Mouse (Mus musculus) limb, embryonic 15.5 days (tissue): ENCODE data around the gene Dmpk. TPM values are rescaled to one million over a fixed set of nuclear protein-coding genes. Genes with fewer than 3 reads are reported as not detected.
A peak's percentile ranks its signal among the peaks of the same experiment; 100 is the strongest.

Experiments
- ATAC-seq: fragments of 200-750 bp; cut with Nextera tagmentation; 2 replicates; pipeline ENCODE4 v1.8.0; 2017; ENCODE audit warnings: low read depth, moderate TSS enrichment; ENCODE audit not compliant: insufficient number of reproducible peaks, low FRiP score, low TSS enrichment
- H3K27ac ChIP-seq: fragments of 300-500 bp; sonication (generic); 2 replicates; pipeline ENCODE4 v1.5.1; 2015; ENCODE audit warnings: moderate library complexity, mild to moderate bottlenecking, inconsistent platforms
- H3K27me3 ChIP-seq: fragments of 300-500 bp; sonication (generic); 2 replicates; pipeline ENCODE4 v1.6.1; 2015; ENCODE audit warnings: inconsistent platforms
- H3K36me3 ChIP-seq: fragments of 300-500 bp; sonication (generic); 2 replicates; pipeline ENCODE4 v1.6.1; 2015; ENCODE audit warnings: inconsistent platforms
- H3K4me1 ChIP-seq: fragments of 300-500 bp; sonication (generic); 2 replicates; pipeline ENCODE4 v1.6.1; 2015; ENCODE audit warnings: inconsistent platforms
- H3K4me2 ChIP-seq: fragments of 300-500 bp; sonication (generic); 2 replicates; pipeline ENCODE4 v1.6.1; 2015; ENCODE audit warnings: mild to moderate bottlenecking, inconsistent platforms
- H3K4me3 ChIP-seq: fragments of 300-500 bp; sonication (generic); 2 replicates; pipeline ENCODE4 v1.5.1; 2015; ENCODE audit warnings: mild to moderate bottlenecking, inconsistent platforms
- H3K9ac ChIP-seq: fragments of 300-500 bp; sonication (generic); 2 replicates; pipeline ENCODE4 v1.6.1; 2015; ENCODE audit warnings: inconsistent platforms
- H3K9me3 ChIP-seq: fragments of 300-500 bp; sonication (generic); 2 replicates; pipeline ENCODE4 v1.6.1; 2016; ENCODE audit warnings: inconsistent platforms
- WGBS: fragments of 180-500 bp; shearing (Covaris S2); methylation state at CpG from one replicate; pipeline ENCODE4 v1.1.7; 2015; 5-methylcytosine and 5-hydroxymethylcytosine counted together
- polyA plus RNA-seq: library from polyadenylated mRNA; unstranded; fragments of >200 nt; fragmentation: Nextera tagmentation; extraction: Ambion mirVana; gene quantifications from 2 replicates; pipeline ENCODE4 v1.2.1, GENCODE M21; 2015

Gene Dmpk
- polyA plus RNA-seq, 1 experiment from 2014 or later = 32.5 TPM

DNA sequence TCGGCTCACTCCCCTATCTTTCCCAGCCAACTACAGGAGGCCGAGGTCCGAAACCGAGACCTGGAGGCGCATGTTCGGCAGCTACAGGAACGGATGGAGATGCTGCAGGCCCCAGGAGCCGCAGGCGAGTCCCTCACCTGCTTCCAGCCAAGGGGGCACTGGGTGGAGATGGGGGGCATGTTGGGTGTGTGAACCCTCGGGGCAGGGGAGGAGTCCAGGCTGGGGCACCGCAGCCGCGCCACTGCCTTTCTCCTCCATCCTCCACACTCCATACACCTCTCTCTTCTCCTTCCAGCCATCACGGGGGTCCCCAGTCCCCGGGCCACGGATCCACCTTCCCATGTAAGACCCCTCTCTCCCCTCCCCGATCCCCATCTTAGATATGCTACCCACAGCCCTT is 8.3 kb downstream of the Dmpk start:
- Histone ChIP-seq H3K4me3 (peak overlapping the region; percentile 86), H3K27ac (peak overlapping the region; percentile 93; the same call in 1 of the 2 replicates), H3K9me3 (no peaks in the 10 kb centered on the region), H3K4me1 (peaks cover 46% of the 10 kb centered on the region), H3K4me2 (peak overlapping the region; percentile 88), H3K36me3 (peaks cover 42% of the 10 kb centered on the region), H3K9ac (no peak overlapping the region), H3K27me3 (peaks cover 4% of the 10 kb centered on the region; the same call in 1 of the 2 replicates)
- no peak for ATAC-seq
- 43% methylated on average over 17 of the region's 17 CpGs for WGBS

DNA sequence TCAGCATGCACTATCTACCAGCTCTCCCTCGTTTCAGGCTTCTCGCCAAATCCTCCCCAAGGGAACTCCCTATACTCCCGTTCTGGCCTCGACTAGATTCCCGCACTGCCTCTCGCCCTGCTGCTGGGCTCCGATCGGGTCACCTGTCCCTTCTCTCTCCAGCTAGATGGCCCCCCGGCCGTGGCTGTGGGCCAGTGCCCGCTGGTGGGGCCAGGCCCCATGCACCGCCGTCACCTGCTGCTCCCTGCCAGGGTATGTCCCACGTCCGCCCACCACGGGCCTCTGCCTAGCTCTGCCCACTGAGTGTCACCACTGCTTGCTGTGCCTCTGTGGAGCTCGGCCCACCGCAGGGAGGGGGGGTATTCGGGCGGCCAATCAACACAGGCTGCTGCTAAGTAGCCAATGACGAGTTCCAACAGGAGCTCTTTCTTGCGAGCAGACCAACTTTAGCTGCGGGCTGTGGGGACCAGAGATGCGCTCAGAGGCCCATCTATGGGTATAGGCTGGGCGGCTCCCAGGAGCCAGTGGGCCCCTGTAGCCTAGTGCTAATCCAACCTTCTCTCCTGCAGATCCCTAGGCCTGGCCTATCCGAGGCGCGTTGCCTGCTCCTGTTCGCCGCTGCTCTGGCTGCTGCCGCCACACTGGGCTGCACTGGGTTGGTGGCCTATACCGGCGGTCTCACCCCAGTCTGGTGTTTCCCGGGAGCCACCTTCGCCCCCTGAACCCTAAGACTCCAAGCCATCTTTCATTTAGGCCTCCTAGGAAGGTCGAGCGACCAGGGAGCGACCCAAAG is 8.9 kb downstream of the Dmpk start:
- Histone ChIP-seq H3K27ac (peak overlapping the region; percentile 93), H3K9ac (peak overlapping the region; percentile 42), H3K4me2 (peak overlapping the region; percentile 88), H3K36me3 (peaks cover 42% of the 10 kb centered on the region), H3K4me3 (peak overlapping the region; percentile 86), H3K9me3 (no peaks in the 10 kb centered on the region), H3K27me3 (peaks cover 4% of the 10 kb centered on the region; the same call in 1 of the 2 replicates), H3K4me1 (peaks cover 49% of the 10 kb centered on the region)
- peak; percentile 35 for ATAC-seq
- 4% methylated on average over 38 of the region's 38 CpGs for WGBS

DNA sequence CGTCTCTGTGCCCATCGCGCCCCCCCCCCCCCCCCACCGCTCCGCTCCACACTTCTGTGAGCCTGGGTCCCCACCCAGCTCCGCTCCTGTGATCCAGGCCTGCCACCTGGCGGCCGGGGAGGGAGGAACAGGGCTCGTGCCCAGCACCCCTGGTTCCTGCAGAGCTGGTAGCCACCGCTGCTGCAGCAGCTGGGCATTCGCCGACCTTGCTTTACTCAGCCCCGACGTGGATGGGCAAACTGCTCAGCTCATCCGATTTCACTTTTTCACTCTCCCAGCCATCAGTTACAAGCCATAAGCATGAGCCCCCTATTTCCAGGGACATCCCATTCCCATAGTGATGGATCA is 9.5 kb downstream of the Dmpk start:
- WGBS = 0% methylated on average over 15 of the region's 15 CpGs
- 0 out of 2 replicates have a peak, but pooled peaks have one; percentile 18 for ATAC-seq
- Histone ChIP-seq H3K4me2 (peak overlapping the region; percentile 88), H3K4me3 (peak overlapping the region; percentile 86), H3K9me3 (no peaks in the 10 kb centered on the region), H3K36me3 (peaks cover 42% of the 10 kb centered on the region), H3K27me3 (peaks cover 4% of the 10 kb centered on the region; the same call in 1 of the 2 replicates), H3K27ac (peak overlapping the region; percentile 93), H3K9ac (peak overlapping the region; percentile 42), H3K4me1 (peaks cover 54% of the 10 kb centered on the region)

DNA sequence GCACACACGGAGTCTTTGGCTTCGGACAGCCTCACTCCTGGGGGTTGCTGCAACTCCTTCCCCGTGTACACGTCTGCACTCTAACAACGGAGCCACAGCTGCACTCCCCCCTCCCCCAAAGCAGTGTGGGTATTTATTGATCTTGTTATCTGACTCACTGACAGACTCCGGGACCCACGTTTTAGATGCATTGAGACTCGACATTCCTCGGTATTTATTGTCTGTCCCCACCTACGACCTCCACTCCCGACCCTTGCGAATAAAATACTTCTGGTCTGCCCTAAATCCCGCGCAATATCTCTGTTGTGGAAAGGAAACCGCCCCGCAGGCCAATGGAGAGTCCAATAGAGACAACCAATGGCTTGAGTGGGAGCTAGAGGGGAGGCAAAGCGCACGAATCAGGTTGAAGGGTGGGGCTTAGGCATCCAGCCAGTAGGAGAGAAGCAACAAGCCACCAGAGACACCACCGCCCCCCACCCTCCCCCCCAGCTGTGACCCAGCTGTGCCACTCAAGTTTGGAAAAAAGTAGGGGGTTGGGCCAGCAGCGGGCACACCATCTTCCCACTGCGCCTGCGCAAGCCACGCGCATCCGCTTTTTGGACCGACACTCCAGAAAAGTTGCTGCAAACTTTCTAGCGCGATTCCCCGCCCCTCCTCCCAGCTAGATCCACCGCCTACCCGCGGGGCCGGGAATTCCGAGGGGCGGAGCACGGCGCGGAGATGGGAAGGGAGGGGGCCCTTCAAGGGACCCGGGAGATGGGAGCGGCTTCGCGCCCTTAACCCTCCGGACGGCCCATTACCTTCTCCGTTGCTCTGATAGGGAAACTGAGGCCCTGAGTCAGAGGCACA is 10.1 kb downstream of the Dmpk start:
- ATAC-seq = peak; percentile 84
- Histone ChIP-seq H3K4me2 (peak overlapping the region; percentile 88), H3K27ac (peak overlapping the region; percentile 99), H3K9ac (peak overlapping the region; percentile 78), H3K9me3 (no peaks in the 10 kb centered on the region), H3K27me3 (peaks cover 4% of the 10 kb centered on the region; the same call in 1 of the 2 replicates), H3K36me3 (peaks cover 38% of the 10 kb centered on the region), H3K4me1 (peaks cover 54% of the 10 kb centered on the region), H3K4me3 (peak overlapping the region; percentile 86)
- WGBS = under 1% methylated on average over 45 of the region's 45 CpGs

DNA sequence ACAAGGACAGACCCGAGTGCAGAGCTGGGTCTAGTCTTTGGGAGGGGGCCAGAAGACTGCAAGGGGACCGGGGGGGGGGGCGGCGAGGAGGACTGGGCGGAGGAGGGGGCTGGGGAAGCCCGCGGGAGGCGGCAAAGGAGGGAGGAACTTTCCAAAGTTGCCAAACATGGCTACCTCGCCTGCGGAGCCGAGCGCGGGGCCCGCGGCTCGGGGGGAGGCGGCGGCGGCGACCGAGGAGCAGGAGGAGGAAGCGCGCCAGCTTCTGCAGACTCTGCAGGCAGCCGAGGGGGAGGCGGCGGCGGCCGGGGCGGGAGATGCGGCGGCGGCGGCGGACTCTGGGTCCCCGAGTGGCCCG is 10.8 kb downstream of the Dmpk start, which contains the start of gene Six5:
Gene Six5, plus strand, starts transcription at position 124 of the 355 bp plus-strand sequence.
- WGBS = 1% methylated on average over 20 of the region's 36 CpGs
- H3K9ac ChIP-seq = peak within 1 kb of the TSS; percentile 78
- peaks cover 34% of the 10 kb centered on the region for H3K36me3 ChIP-seq
- peaks cover 4% of the 10 kb centered on the region; the same call in 1 of the 2 replicates for H3K27me3 ChIP-seq
- peaks cover 54% of the 10 kb centered on the region for H3K4me1 ChIP-seq
- peak within 1 kb of the TSS; percentile 88 for H3K4me2 ChIP-seq
- peak; percentile 26 for ATAC-seq
- peak within 1 kb of the TSS; percentile 99 for H3K27ac ChIP-seq
- peak within 1 kb of the TSS; percentile 86 for H3K4me3 ChIP-seq
- H3K9me3 ChIP-seq = no peaks in the 10 kb centered on the region

DNA sequence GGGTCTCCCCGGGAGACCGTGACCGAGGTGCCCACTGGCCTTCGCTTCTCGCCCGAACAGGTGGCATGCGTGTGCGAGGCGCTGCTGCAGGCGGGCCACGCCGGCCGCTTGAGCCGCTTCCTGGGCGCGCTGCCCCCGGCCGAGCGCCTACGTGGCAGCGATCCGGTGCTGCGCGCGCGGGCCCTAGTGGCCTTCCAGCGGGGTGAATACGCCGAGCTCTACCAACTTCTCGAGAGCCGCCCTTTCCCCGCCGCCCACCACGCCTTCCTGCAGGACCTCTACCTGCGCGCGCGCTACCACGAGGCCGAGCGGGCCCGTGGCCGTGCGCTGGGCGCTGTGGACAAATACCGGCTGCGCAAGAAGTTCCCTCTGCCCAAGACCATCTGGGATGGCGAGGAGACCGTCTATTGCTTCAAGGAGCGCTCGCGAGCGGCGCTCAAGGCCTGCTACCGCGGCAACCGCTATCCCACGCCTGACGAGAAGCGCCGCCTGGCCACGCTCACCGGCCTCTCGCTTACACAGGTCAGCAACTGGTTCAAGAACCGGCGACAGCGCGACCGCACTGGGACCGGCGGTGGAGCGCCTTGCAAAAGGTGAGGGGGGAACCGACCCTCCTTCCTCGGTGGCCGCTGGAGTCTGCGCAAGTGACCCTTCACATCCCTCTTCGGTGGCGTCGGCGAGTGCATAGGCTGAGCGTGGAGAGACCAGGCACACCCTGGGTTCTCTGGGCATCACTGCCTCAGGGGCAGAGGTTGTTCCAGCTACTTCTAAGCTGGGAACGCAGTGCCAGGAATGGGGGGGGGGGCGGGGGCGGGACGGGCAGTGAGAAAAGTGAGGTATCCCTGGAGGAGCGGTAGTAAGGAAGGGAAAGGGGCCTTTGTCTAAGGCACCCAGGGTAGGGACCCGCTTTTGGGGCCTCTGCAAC is 11.4 kb downstream of the Dmpk start:
- ATAC-seq = no peak
- Histone ChIP-seq H3K9ac (peak overlapping the region; percentile 78), H3K36me3 (peaks cover 32% of the 10 kb centered on the region), H3K4me3 (peak overlapping the region; percentile 86), H3K27ac (peak overlapping the region; percentile 99), H3K9me3 (no peaks in the 10 kb centered on the region), H3K4me2 (peak overlapping the region; percentile 88), H3K4me1 (peaks cover 54% of the 10 kb centered on the region), H3K27me3 (peaks cover 4% of the 10 kb centered on the region; the same call in 1 of the 2 replicates)
- under 1% methylated on average over 83 of the region's 87 CpGs for WGBS

DNA sequence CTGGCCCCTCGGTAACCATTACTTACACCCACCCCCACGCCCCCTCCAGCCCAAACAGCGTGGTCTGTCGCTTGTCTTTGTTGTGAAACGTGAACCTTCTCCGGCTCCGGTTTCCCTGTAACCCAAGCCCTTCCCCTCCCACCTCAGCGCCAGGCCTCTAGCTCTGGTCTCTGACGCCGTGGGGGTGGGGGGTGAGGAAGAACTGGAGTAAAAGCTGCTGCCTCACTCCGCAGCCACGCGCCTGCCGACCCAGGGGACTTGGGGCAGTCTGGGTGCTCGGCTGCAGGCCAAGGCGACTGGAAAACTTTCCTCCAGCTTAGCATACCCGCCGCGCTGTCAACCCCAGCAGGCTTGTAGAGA is 12.1 kb downstream of the Dmpk start:
- H3K27me3 ChIP-seq = peaks cover 1% of the 10 kb centered on the region; the same call in 1 of the 2 replicates
- no peaks in the 10 kb centered on the region for H3K9me3 ChIP-seq
- H3K4me1 ChIP-seq = peaks cover 54% of the 10 kb centered on the region
- H3K4me3 ChIP-seq = peak overlapping the region; percentile 86
- peak; percentile 6; the same call in 1 of the 2 replicates for ATAC-seq
- peak overlapping the region; percentile 99 for H3K27ac ChIP-seq
- H3K36me3 ChIP-seq = peaks cover 25% of the 10 kb centered on the region
- peak overlapping the region; percentile 88 for H3K4me2 ChIP-seq
- WGBS = 1% methylated on average over 19 of the region's 19 CpGs
- peak overlapping the region; percentile 78 for H3K9ac ChIP-seq

DNA sequence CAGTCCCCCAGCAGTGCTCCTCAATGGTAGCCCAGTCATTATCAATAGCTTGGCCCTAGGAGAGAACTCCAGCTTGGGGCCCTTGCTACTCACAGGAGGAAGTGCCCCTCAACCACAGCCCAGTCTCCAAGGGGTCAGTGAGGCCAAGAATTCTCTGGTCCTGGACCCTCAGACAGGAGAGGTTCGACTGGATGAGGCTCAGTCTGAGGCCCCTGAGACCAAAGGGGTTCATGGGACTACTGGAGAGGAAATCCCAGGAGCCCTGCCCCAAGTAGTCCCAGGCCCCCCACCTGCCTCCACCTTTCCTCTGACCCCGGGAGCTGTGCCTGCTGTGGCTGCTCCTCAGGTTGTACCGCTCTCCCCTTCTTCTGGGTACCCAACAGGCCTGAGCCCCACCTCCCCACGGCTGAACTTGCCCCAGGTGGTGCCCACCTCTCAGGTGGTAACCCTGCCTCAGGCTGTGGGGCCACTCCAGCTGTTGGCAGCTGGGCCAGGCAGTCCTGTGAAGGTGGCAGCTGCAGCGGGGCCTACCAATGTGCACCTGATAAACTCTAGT is 12.8 kb downstream of the Dmpk start:
- no peak for ATAC-seq
- Histone ChIP-seq H3K9ac (peak overlapping the region; percentile 78), H3K4me1 (peaks cover 52% of the 10 kb centered on the region), H3K27ac (peak overlapping the region; percentile 99), H3K4me2 (peak overlapping the region; percentile 88), H3K9me3 (no peaks in the 10 kb centered on the region), H3K36me3 (peaks cover 20% of the 10 kb centered on the region; the same call in 1 of the 2 replicates), H3K4me3 (peak overlapping the region; percentile 86), H3K27me3 (no peaks in the 10 kb centered on the region)
- WGBS = 45% methylated on average over 5 of the region's 5 CpGs

DNA sequence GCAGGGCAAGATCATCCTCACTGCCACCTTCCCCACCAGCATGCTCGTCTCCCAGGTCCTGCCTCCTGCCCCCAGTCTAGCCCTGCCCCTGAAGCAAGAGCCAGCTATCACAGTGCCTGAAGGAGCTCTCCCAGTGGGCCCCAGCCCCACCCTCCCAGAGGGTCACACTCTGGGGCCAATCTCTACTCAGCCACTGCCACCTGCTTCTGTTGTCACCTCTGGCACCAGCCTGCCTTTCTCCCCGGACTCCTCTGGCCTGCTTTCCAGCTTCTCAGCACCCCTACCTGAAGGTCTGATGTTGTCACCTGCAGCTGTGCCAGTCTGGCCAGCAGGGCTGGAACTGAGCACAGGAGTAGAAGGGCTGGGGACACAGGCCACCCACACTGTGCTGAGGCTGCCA is 13.6 kb downstream of the Dmpk start:
- Histone ChIP-seq H3K4me1 (peaks cover 45% of the 10 kb centered on the region), H3K27ac (no peak overlapping the region; the same call in 1 of the 2 replicates), H3K4me3 (peak overlapping the region; percentile 86; the same call in 1 of the 2 replicates), H3K27me3 (no peaks in the 10 kb centered on the region), H3K4me2 (no peak overlapping the region), H3K9ac (no peak overlapping the region), H3K36me3 (peaks cover 20% of the 10 kb centered on the region; the same call in 1 of the 2 replicates), H3K9me3 (no peaks in the 10 kb centered on the region)
- 60% methylated on average over 2 of the region's 2 CpGs for WGBS
- ATAC-seq = no peak

DNA sequence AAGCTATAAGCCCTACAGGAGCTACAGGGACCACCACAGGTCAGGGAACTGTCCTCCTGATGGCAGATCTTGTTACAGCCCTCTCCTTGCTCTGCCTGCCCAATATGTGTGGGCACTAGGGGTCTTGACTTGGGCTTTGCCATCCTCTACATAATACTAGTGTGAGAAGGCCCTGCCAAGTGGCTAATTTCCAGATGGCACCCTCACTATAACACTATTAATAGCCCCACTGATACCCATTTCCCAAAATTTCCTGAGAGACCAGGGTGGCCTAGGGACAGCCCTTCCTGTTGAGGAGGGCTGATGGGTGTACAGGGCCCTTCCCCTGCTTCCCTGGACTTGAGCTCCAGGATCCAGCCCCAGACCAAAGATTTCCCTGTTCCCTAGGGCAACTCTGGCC is 14.2 kb downstream of the Dmpk start:
- no peak for ATAC-seq
- Histone ChIP-seq H3K27me3 (no peaks in the 10 kb centered on the region), H3K4me3 (no peak overlapping the region), H3K27ac (no peak overlapping the region), H3K4me1 (peaks cover 39% of the 10 kb centered on the region), H3K9ac (no peak overlapping the region), H3K4me2 (no peak overlapping the region), H3K9me3 (no peaks in the 10 kb centered on the region), H3K36me3 (peaks cover 21% of the 10 kb centered on the region; the same call in 1 of the 2 replicates)

DNA sequence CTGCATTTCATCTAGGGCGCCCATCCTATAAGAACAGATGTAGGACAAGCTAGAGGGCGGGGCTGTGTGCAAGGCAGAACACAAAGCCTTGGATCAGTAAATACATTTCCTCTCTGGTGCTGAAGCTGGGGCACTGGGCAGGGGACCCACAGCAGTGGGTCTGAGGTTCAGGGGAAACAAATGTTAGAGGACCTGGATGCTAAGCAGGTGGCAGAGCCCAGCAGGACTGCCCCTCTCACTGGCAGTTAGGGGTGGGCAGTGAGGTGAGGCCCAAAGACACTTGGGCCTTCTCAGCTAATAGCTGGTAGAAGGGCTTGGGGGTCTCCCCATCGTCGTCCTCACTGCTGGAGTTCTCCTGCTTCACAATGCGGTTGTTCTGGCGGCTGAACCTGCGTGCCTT is 15.2 kb downstream of the Dmpk start:
- no peak for ATAC-seq
- Histone ChIP-seq H3K9me3 (no peaks in the 10 kb centered on the region), H3K4me1 (peaks cover 31% of the 10 kb centered on the region), H3K4me2 (no peak overlapping the region), H3K4me3 (no peak overlapping the region), H3K27me3 (no peaks in the 10 kb centered on the region), H3K9ac (no peak overlapping the region), H3K27ac (no peak overlapping the region), H3K36me3 (peaks cover 25% of the 10 kb centered on the region; the same call in 1 of the 2 replicates)
- 72% methylated on average over 7 of the region's 7 CpGs for WGBS
